Mouse (Mus musculus) MEL (cell line): Measurements from ENCODE around the gene Kcnt2. TPM values are rescaled to one million over a fixed set of nuclear protein-coding genes. Genes with fewer than 3 reads are reported as not detected.
A peak's percentile ranks its signal among the peaks of the same experiment; 100 is the strongest.

ENCODE experiments used
- DNase-seq: peaks from one replicate; pipeline ENCODE4 v3.0.0; 2011; ENCODE audit warnings: low read depth, low spot score
- H3K27ac ChIP-seq: 2 replicates; pipeline ENCODE4 v1.5.1; 2012; ENCODE audit warnings: low read depth, mild to moderate bottlenecking, control low read depth, low read length, moderate library complexity; ENCODE audit not compliant: control insufficient read depth
- H3K27me3 ChIP-seq, 2 experiments: fragments of 150-350 bp in 1 of 2; sonication (generic) in 1 of 2; 2 replicates each; pipeline ENCODE4 v1.6.1; 2012; ENCODE audit warnings: low read length in 2 of 2, mild to moderate bottlenecking in 2 of 2, improper control_type of control experiment in 1 of 2, moderate library complexity in 1 of 2; ENCODE audit not compliant: insufficient read depth in 2 of 2, control insufficient read depth in 1 of 2
- H3K36me3 ChIP-seq, 2 experiments: 2 replicates each; pipeline ENCODE4 v1.6.1; 2012 to 2014; ENCODE audit warnings: low read length in 2 of 2, improper control_type of control experiment in 1 of 2, inconsistent platforms in 1 of 2, mild to moderate bottlenecking in 1 of 2; ENCODE audit not compliant: insufficient read depth in 2 of 2, control insufficient read depth in 1 of 2
- H3K4me1 ChIP-seq, 2 experiments: fragments of 150-350 bp in 1 of 2; sonication (generic) in 1 of 2; 2 replicates each; pipeline ENCODE4 v1.6.1; 2012; ENCODE audit warnings: low read length in 2 of 2, improper control_type of control experiment in 1 of 2, mild to moderate bottlenecking in 1 of 2; ENCODE audit not compliant: insufficient read depth in 2 of 2, control insufficient read depth in 1 of 2
- H3K4me3 ChIP-seq, 2 experiments: fragments of 150-350 bp in 1 of 2; sonication (generic) in 1 of 2; 2 replicates each; pipeline ENCODE4 v1.5.1; 2012; ENCODE audit warnings: low read depth in 2 of 2, low read length in 2 of 2, mild to moderate bottlenecking in 2 of 2, moderate library complexity in 2 of 2, control low read depth in 1 of 2, improper control_type of control experiment in 1 of 2; ENCODE audit not compliant: control insufficient read depth in 1 of 2, insufficient read depth in 1 of 2
- H3K79me2 ChIP-seq: 2 replicates; pipeline ENCODE4 v1.6.1; 2012; ENCODE audit warnings: mild to moderate bottlenecking, low read length, moderate library complexity; ENCODE audit not compliant: control insufficient read depth, poor library complexity, insufficient read depth
- H3K9ac ChIP-seq: 2 replicates; pipeline ENCODE4 v1.6.1; 2012; ENCODE audit warnings: low read depth, mild to moderate bottlenecking, control low read depth, low read length, moderate library complexity; ENCODE audit not compliant: control insufficient read depth, poor library complexity, severe bottlenecking
- H3K9me3 ChIP-seq: fragments of 150-350 bp; sonication (generic); replicated peaks from 2 replicates; pipeline ENCODE4 v1.6.1; 2012; ENCODE audit warnings: mild to moderate bottlenecking, low read length, improper control_type of control experiment, moderate library complexity; ENCODE audit not compliant: insufficient read depth
- CHD2 ChIP-seq: IDR thresholded peaks from 2 replicates; pipeline ENCODE4 v1.6.1; 2011; ENCODE audit warnings: low read length, improper control_type of control experiment
- ELF1 ChIP-seq: IDR thresholded peaks from 2 replicates; pipeline ENCODE4 v1.6.1; 2014; ENCODE audit warnings: low read depth, mild to moderate bottlenecking, inconsistent platforms, low read length, improper control_type of control experiment, moderate library complexity
- EP300 ChIP-seq, 2 experiments: IDR thresholded peaks; 2 replicates each; pipeline ENCODE4 v1.6.1; 2011; ENCODE audit warnings: improper control_type of control experiment in 2 of 2, low read length in 2 of 2, low read depth in 1 of 2, mild to moderate bottlenecking in 1 of 2
- ETS1 ChIP-seq: IDR thresholded peaks from 2 replicates; pipeline ENCODE4 v1.6.1; 2012; ENCODE audit warnings: low read depth, mild to moderate bottlenecking, inconsistent platforms, low read length, improper control_type of control experiment, moderate library complexity
- GABPA ChIP-seq: IDR thresholded peaks from 2 replicates; pipeline ENCODE4 v1.6.1; 2012; ENCODE audit warnings: low read depth, mild to moderate bottlenecking, inconsistent platforms, low read length, improper control_type of control experiment, moderate library complexity
- GATA1 ChIP-seq: IDR thresholded peaks from 2 replicates; pipeline ENCODE4 v1.6.1; 2011; ENCODE audit warnings: low read depth, low read length, improper control_type of control experiment
- MXI1 ChIP-seq: IDR thresholded peaks from 2 replicates; pipeline ENCODE4 v1.6.1; 2011; ENCODE audit warnings: mild to moderate bottlenecking, low read depth, low read length, improper control_type of control experiment
- MYB ChIP-seq: IDR thresholded peaks from 2 replicates; pipeline ENCODE4 v1.6.1; 2011; ENCODE audit warnings: mild to moderate bottlenecking, low read depth, low read length, improper control_type of control experiment
- POLR2A ChIP-seq, 2 experiments: IDR thresholded peaks; 2 replicates each; pipeline ENCODE4 v1.6.1; 2011 to 2012; ENCODE audit warnings: low read length in 2 of 2, mild to moderate bottlenecking in 2 of 2, control low read depth in 1 of 2, improper control_type of control experiment in 1 of 2, low read depth in 1 of 2, moderate library complexity in 1 of 2; ENCODE audit not compliant: control insufficient read depth in 1 of 2, insufficient read depth in 1 of 2, poor library complexity in 1 of 2
- POLR2AphosphoS2 ChIP-seq: IDR thresholded peaks from 2 replicates; pipeline ENCODE4 v1.6.1; 2011; ENCODE audit warnings: low read length, improper control_type of control experiment
- RAD21 ChIP-seq: IDR thresholded peaks from 2 replicates; pipeline ENCODE4 v1.6.1; 2011; ENCODE audit warnings: mild to moderate bottlenecking, low read depth, low read length, improper control_type of control experiment
- RCOR1 ChIP-seq: IDR thresholded peaks from 2 replicates; pipeline ENCODE4 v1.6.1; 2012; ENCODE audit warnings: low read depth, mild to moderate bottlenecking, inconsistent platforms, low read length, improper control_type of control experiment
- SIN3A ChIP-seq: IDR thresholded peaks from 2 replicates; pipeline ENCODE4 v1.6.1; 2012; ENCODE audit warnings: low read length, improper control_type of control experiment, inconsistent platforms
- SMC3 ChIP-seq: IDR thresholded peaks from 2 replicates; pipeline ENCODE4 v1.6.1; 2011; ENCODE audit warnings: low read depth, low read length, improper control_type of control experiment
- TBP ChIP-seq: IDR thresholded peaks from 2 replicates; pipeline ENCODE4 v1.8.0; 2011; ENCODE audit warnings: low read depth, low read length, improper control_type of control experiment
- TCF12 ChIP-seq: IDR thresholded peaks from 2 replicates; pipeline ENCODE4 v1.6.1; 2014; ENCODE audit warnings: low read depth, mild to moderate bottlenecking, inconsistent platforms, low read length, improper control_type of control experiment, moderate library complexity
- UBTF ChIP-seq: IDR thresholded peaks from 2 replicates; pipeline ENCODE4 v1.6.1; 2012; ENCODE audit warnings: low read depth, mild to moderate bottlenecking, inconsistent platforms, low read length, improper control_type of control experiment, moderate library complexity, borderline replicate concordance; ENCODE audit not compliant: insufficient read depth
- USF1 ChIP-seq: IDR thresholded peaks from 2 replicates; pipeline ENCODE4 v1.6.1; 2014; ENCODE audit warnings: low read depth, mild to moderate bottlenecking, inconsistent platforms, low read length, improper control_type of control experiment, moderate library complexity
- USF2 ChIP-seq, 2 experiments: IDR thresholded peaks; 2 replicates each; pipeline ENCODE4 v1.6.1; 2011 to 2012; ENCODE audit warnings: improper control_type of control experiment in 2 of 2, low read length in 2 of 2, borderline replicate concordance in 1 of 2, inconsistent platforms in 1 of 2, low read depth in 1 of 2, mild to moderate bottlenecking in 1 of 2; ENCODE audit not compliant: insufficient read depth in 1 of 2
- ZC3H11A ChIP-seq: IDR thresholded peaks from 2 replicates; pipeline ENCODE4 v1.6.1; 2012; ENCODE audit warnings: low read depth, mild to moderate bottlenecking, inconsistent platforms, low read length, improper control_type of control experiment
- ZMIZ1 ChIP-seq: IDR thresholded peaks from 2 replicates; pipeline ENCODE4 v1.6.1; 2012; ENCODE audit warnings: low read depth, mild to moderate bottlenecking, inconsistent platforms, low read length, improper control_type of control experiment, moderate library complexity
- ZNF384 ChIP-seq: IDR thresholded peaks from 2 replicates; pipeline ENCODE4 v1.6.1; 2012; ENCODE audit warnings: low read depth, mild to moderate bottlenecking, inconsistent platforms, low read length, improper control_type of control experiment
- polyA plus RNA-seq, 2 experiments: library from polyadenylated mRNA; stranded (reverse) in 1 of 2; unstranded in 1 of 2; fragments of >175 nt in 1 of 2; fragments of >200 nt in 1 of 2; gene quantifications; 2 replicates each; pipeline versions ENCODE4 v1.2.1 to v1.2.4; 2012; ENCODE audit warnings: low replicate concordance in 2 of 2, low read depth in 1 of 2; ENCODE audit not compliant: insufficient read length in 2 of 2, insufficient read depth in 1 of 2, missing spikeins in 1 of 2
- total RNA-seq: library from RNA; depleted of rRNA; stranded (reverse); fragments of 300-350 nt; gene quantifications from 2 replicates; pipeline ENCODE4 v1.2.3, GENCODE M21; 2012

Gene Kcnt2
- total and polyA plus RNA-seq, 3 experiments: not detected

GRCm38 (mm10) chr1:140614840-140615239 lies 368.9 kb downstream of the Kcnt2 start:
- H3K4me3 ChIP-seq: no peak overlapping the region
- no peaks in the 10 kb centered on the region for H3K9me3 ChIP-seq
- H3K27ac ChIP-seq: no peak overlapping the region
- peaks cover 0 to 2% of the 10 kb centered on the region in 2 experiments; a peak in 2 of 4 replicates for H3K36me3 ChIP-seq
- TF ChIP-seq ZMIZ1 (no peak), MYB (no peak), EP300 (IDR thresholded peaks at IDR 0.05; ENCODE audit: low read depth in 1 of 2, low read length in 2 of 2) (no peak), USF2 (IDR thresholded peaks at IDR 0.05; ENCODE audit: borderline replicate concordance in 1 of 2, insufficient read depth in 1 of 2, low read depth in 1 of 2, low read length in 2 of 2) (no peak), CHD2 (no peak), POLR2A (IDR thresholded peaks at IDR 0.05; ENCODE audit: control insufficient read depth in 1 of 2, insufficient read depth in 1 of 2, low read depth in 1 of 2, low read length in 2 of 2, poor library complexity in 1 of 2) (no peak), RAD21 (no peak), POLR2AphosphoS2 (no peak), SIN3A (no peak), TCF12 (no peak), ELF1 (no peak), GABPA (no peak), ZC3H11A (no peak), MXI1 (no peak), TBP (no peak)
- no peak overlapping the region for H3K9ac ChIP-seq
- H3K4me1 ChIP-seq: peaks cover 0 to 2% of the 10 kb centered on the region in 2 experiments; a peak in 1 of 4 replicates
- no peaks in the 10 kb centered on the region for H3K27me3 ChIP-seq
- DNase-seq: no peak
- no peaks in the 10 kb centered on the region for H3K79me2 ChIP-seq

GRCm38 (mm10) chr1:140618164-140618563 lies 372.2 kb downstream of the Kcnt2 start:
- peak; percentile 55 for DNase-seq
- Histone ChIP-seq H3K4me3 (no peak overlapping the region), H3K79me2 (no peaks in the 10 kb centered on the region), H3K27ac (no peak overlapping the region), H3K4me1 (peaks cover 0 to 2% of the 10 kb centered on the region in 2 experiments; a peak in 1 of 4 replicates), H3K27me3 (no peaks in the 10 kb centered on the region), H3K36me3 (peaks cover 0 to 2% of the 10 kb centered on the region in 2 experiments; a peak in 2 of 4 replicates), H3K9ac (no peak overlapping the region), H3K9me3 (no peaks in the 10 kb centered on the region)
- TF ChIP-seq GABPA: no peak
- TF ChIP-seq ZC3H11A: no peak
- TF ChIP-seq POLR2A (IDR thresholded peaks at IDR 0.05; ENCODE audit: control insufficient read depth in 1 of 2, insufficient read depth in 1 of 2, low read depth in 1 of 2, low read length in 2 of 2, poor library complexity in 1 of 2): no peak
- no peak for TF ChIP-seq USF1
- TF ChIP-seq ETS1: 0 out of 2 replicates have a peak, but pooled peaks have one; percentile 35
- TF ChIP-seq EP300 (IDR thresholded peaks at IDR 0.05; ENCODE audit: low read depth in 1 of 2, low read length in 2 of 2): peak; percentile 88 to 92
- no peak for TF ChIP-seq SMC3
- TF ChIP-seq UBTF: no peak
- 0 out of 2 replicates have a peak, but pooled peaks have one; percentile 38 for TF ChIP-seq ZNF384
- TF ChIP-seq GATA1: peak; percentile 90
- TF ChIP-seq TCF12: peak; percentile 89
- TF ChIP-seq RCOR1: peak; percentile 79
- no peak for TF ChIP-seq ZMIZ1
